Mouse (Mus musculus): ENCODE results near the gene Ahr. TPM values are rescaled to one million over a fixed set of nuclear protein-coding genes. Genes with fewer than 3 reads are reported as not detected.

Gene Ahr
- polyA plus RNA-seq (2015; fragmentation: Nextera tagmentation; extraction: Ambion mirVana) = 6.7 and 7.1 TPM in 2 replicates

- Histone ChIP-seq H3K4me1 (replicated peaks) (peaks cover 6% of the 10 kb centered on the region; the same call in 1 of the 2 replicates), H3K4me2 (peak within 1 kb of the TSS; percentile 95), H3K9me3 (no peaks in the 10 kb centered on the region), H3K27ac (replicated peaks) (peak within 1 kb of the TSS; percentile 35), H3K36me3 (no peaks in the 10 kb centered on the region), H3K9ac (peak within 1 kb of the TSS; percentile 80), H3K27me3 (peaks cover 4% of the 10 kb centered on the region; the same call in 1 of the 2 replicates), H3K4me3 (peak within 1 kb of the TSS; percentile 84)
- WGBS = under 1% methylated on average over 40 of the region's 52 CpGs
- peak; percentile 97 for ATAC-seq (ENCODE audit: low read depth)
These were observed at the start of gene Ahr for GRCm38 (mm10) chr12:35534754-35535236. Ahr (minus strand) TSS chr12:35535038.

- 89% methylated on average over 4 of the region's 4 CpGs for WGBS
- no peaks in the 10 kb centered on the region for H3K27me3 ChIP-seq
- H3K27ac ChIP-seq (replicated peaks) = no peak overlapping the region
- H3K4me2 ChIP-seq = no peak overlapping the region
- no peak overlapping the region for H3K9ac ChIP-seq
- no peak for ATAC-seq (ENCODE audit: low read depth)
- H3K4me1 ChIP-seq (replicated peaks) = no peaks in the 10 kb centered on the region
- no peaks in the 10 kb centered on the region for H3K9me3 ChIP-seq
- no peak overlapping the region for H3K4me3 ChIP-seq
- no peaks in the 10 kb centered on the region for H3K36me3 ChIP-seq
These were observed 44.0 kb upstream of the Ahr start for GRCm38 (mm10) chr12:35578826-35579225.

- H3K27me3 ChIP-seq = no peaks in the 10 kb centered on the region
- 86% methylated on average over 4 of the region's 4 CpGs for WGBS
- H3K9ac ChIP-seq = no peak overlapping the region
- H3K36me3 ChIP-seq = no peaks in the 10 kb centered on the region
- no peak for ATAC-seq (ENCODE audit: low read depth)
- no peak overlapping the region for H3K4me2 ChIP-seq
- H3K27ac ChIP-seq (replicated peaks) = no peak overlapping the region
- H3K4me1 ChIP-seq (replicated peaks) = no peaks in the 10 kb centered on the region
- H3K9me3 ChIP-seq = no peaks in the 10 kb centered on the region
- no peak overlapping the region for H3K4me3 ChIP-seq
These were observed 41.3 kb upstream of the Ahr start for GRCm38 (mm10) chr12:35576107-35576506.

- Histone ChIP-seq H3K9ac (no peak overlapping the region), H3K4me1 (replicated peaks) (no peaks in the 10 kb centered on the region), H3K4me2 (no peak overlapping the region), H3K4me3 (no peak overlapping the region), H3K27ac (replicated peaks) (no peak overlapping the region), H3K36me3 (no peaks in the 10 kb centered on the region), H3K27me3 (no peaks in the 10 kb centered on the region), H3K9me3 (no peaks in the 10 kb centered on the region)
- 89% methylated on average over 2 of the region's 2 CpGs for WGBS
- no peak for ATAC-seq (ENCODE audit: low read depth)
These were observed 38.9 kb upstream of the Ahr start for GRCm38 (mm10) chr12:35573713-35574112.

- H3K9ac ChIP-seq = no peak overlapping the region
- 91% methylated on average over 3 of the region's 3 CpGs for WGBS
- no peak overlapping the region for H3K4me2 ChIP-seq
- H3K36me3 ChIP-seq = no peaks in the 10 kb centered on the region
- no peak overlapping the region for H3K4me3 ChIP-seq
- no peak for ATAC-seq (ENCODE audit: low read depth)
- no peak overlapping the region for H3K27ac ChIP-seq (replicated peaks)
- H3K9me3 ChIP-seq = no peaks in the 10 kb centered on the region
- H3K4me1 ChIP-seq (replicated peaks) = no peaks in the 10 kb centered on the region
- H3K27me3 ChIP-seq = no peaks in the 10 kb centered on the region
These were observed 28.0 kb upstream of the Ahr start for GRCm38 (mm10) chr12:35562826-35563225.

GRCm38 (mm10) chr12:35558868-35559267, 24.0 kb upstream of the Ahr start:
- no peak overlapping the region for H3K4me2 ChIP-seq
- ATAC-seq (ENCODE audit: low read depth) = no peak
- no peak overlapping the region for H3K27ac ChIP-seq (replicated peaks)
- no peaks in the 10 kb centered on the region for H3K27me3 ChIP-seq
- 88% methylated on average over 2 of the region's 2 CpGs for WGBS
- H3K9ac ChIP-seq = no peak overlapping the region
- no peaks in the 10 kb centered on the region for H3K9me3 ChIP-seq
- no peaks in the 10 kb centered on the region for H3K4me1 ChIP-seq (replicated peaks)
- no peaks in the 10 kb centered on the region for H3K36me3 ChIP-seq
- H3K4me3 ChIP-seq = no peak overlapping the region

GRCm38 (mm10) chr12:35555925-35556324, 21.1 kb upstream of the Ahr start:
- Histone ChIP-seq H3K9ac (no peak overlapping the region), H3K4me3 (no peak overlapping the region), H3K9me3 (no peaks in the 10 kb centered on the region), H3K4me2 (no peak overlapping the region), H3K27ac (replicated peaks) (no peak overlapping the region), H3K4me1 (replicated peaks) (no peaks in the 10 kb centered on the region), H3K36me3 (no peaks in the 10 kb centered on the region), H3K27me3 (no peaks in the 10 kb centered on the region)
- ATAC-seq (ENCODE audit: low read depth) = no peak
- 59% methylated on average over 6 of the region's 6 CpGs for WGBS

GRCm38 (mm10) chr12:35554309-35554708, 19.5 kb upstream of the Ahr start:
- no peak overlapping the region for H3K27ac ChIP-seq (replicated peaks)
- no peaks in the 10 kb centered on the region for H3K4me1 ChIP-seq (replicated peaks)
- H3K4me2 ChIP-seq = no peak overlapping the region
- ATAC-seq (ENCODE audit: low read depth) = no peak
- H3K9me3 ChIP-seq = no peaks in the 10 kb centered on the region
- H3K9ac ChIP-seq = no peak overlapping the region
- H3K36me3 ChIP-seq = no peaks in the 10 kb centered on the region
- H3K4me3 ChIP-seq = no peak overlapping the region
- WGBS = 87% methylated on average over 4 of the region's 4 CpGs
- no peaks in the 10 kb centered on the region for H3K27me3 ChIP-seq

DNA sequence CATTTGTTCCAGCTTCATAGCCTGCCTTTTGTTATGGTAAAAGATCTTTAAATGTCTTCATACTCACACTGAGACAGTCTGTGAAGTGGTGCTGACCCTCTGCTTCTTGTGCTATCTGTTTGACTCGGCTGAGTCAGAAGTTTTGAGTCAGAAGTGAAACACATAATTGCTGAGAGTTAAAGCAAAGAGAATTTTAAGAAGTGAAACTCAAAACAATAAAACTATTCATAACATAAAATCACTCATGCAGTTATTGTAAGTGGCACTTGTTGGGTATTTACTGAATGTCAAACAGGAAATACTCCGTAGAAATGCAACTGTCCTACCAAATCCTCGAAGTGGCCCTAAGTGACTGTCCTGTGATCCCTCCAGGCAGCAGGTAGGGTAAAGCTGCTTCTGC, 18.3 kb upstream of the Ahr start:
- Histone ChIP-seq H3K9ac (no peak overlapping the region), H3K36me3 (no peaks in the 10 kb centered on the region), H3K27me3 (no peaks in the 10 kb centered on the region), H3K9me3 (no peaks in the 10 kb centered on the region), H3K4me2 (no peak overlapping the region), H3K4me1 (replicated peaks) (no peaks in the 10 kb centered on the region), H3K27ac (replicated peaks) (no peak overlapping the region), H3K4me3 (no peak overlapping the region)
- ATAC-seq (ENCODE audit: low read depth) = no peak
- WGBS = 84% methylated on average over 3 of the region's 3 CpGs

- Histone ChIP-seq H3K36me3 (no peaks in the 10 kb centered on the region), H3K4me3 (no peak overlapping the region), H3K27ac (replicated peaks) (no peak overlapping the region), H3K4me2 (no peak overlapping the region), H3K27me3 (no peaks in the 10 kb centered on the region), H3K4me1 (replicated peaks) (no peaks in the 10 kb centered on the region), H3K9ac (no peak overlapping the region), H3K9me3 (no peaks in the 10 kb centered on the region)
- no peak for ATAC-seq (ENCODE audit: low read depth)
These were observed 15.5 kb upstream of the Ahr start for GRCm38 (mm10) chr12:35550299-35550698.

DNA sequence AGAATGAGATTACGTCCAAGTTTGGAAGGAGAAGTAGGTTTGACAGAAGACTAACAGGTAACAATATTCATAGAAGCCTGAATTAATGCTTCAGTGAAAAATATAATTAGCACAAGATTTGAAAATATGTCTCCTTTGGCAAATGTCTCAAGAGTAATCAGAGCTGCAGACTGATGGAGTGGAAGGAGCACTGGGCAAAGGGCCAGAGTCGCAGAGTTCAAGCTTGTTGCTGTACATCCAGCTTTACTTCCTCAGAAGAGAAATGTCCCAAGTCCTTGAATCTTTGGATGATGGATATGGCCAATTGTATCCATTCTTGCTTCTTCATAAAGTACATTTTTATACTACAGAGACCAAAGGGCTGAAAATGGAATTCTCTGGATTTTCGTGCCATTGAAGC, 8.0 kb upstream of the Ahr start:
- no peak overlapping the region for H3K4me3 ChIP-seq
- H3K27ac ChIP-seq (replicated peaks) = no peak overlapping the region
- 79% methylated on average over 3 of the region's 3 CpGs for WGBS

GRCm38 (mm10) chr12:35538843-35539242, 4.0 kb upstream of the Ahr start:
- Histone ChIP-seq H3K4me3 (no peak overlapping the region), H3K4me1 (replicated peaks) (peaks cover 5% of the 10 kb centered on the region; the same call in 1 of the 2 replicates), H3K9me3 (no peaks in the 10 kb centered on the region), H3K36me3 (no peaks in the 10 kb centered on the region), H3K9ac (no peak overlapping the region), H3K27ac (replicated peaks) (no peak overlapping the region), H3K4me2 (no peak overlapping the region), H3K27me3 (no peaks in the 10 kb centered on the region)
- no peak for ATAC-seq (ENCODE audit: low read depth)
- 59% methylated on average over 3 of the region's 3 CpGs for WGBS

More for the DNA sequence above, 8.0 kb upstream of the Ahr start:
- no peak overlapping the region for H3K4me2 ChIP-seq
- no peaks in the 10 kb centered on the region for H3K4me1 ChIP-seq (replicated peaks)
- no peaks in the 10 kb centered on the region for H3K27me3 ChIP-seq
- no peak for ATAC-seq (ENCODE audit: low read depth)
- H3K9ac ChIP-seq = no peak overlapping the region
- H3K36me3 ChIP-seq = no peaks in the 10 kb centered on the region
- no peaks in the 10 kb centered on the region for H3K9me3 ChIP-seq

DNA sequence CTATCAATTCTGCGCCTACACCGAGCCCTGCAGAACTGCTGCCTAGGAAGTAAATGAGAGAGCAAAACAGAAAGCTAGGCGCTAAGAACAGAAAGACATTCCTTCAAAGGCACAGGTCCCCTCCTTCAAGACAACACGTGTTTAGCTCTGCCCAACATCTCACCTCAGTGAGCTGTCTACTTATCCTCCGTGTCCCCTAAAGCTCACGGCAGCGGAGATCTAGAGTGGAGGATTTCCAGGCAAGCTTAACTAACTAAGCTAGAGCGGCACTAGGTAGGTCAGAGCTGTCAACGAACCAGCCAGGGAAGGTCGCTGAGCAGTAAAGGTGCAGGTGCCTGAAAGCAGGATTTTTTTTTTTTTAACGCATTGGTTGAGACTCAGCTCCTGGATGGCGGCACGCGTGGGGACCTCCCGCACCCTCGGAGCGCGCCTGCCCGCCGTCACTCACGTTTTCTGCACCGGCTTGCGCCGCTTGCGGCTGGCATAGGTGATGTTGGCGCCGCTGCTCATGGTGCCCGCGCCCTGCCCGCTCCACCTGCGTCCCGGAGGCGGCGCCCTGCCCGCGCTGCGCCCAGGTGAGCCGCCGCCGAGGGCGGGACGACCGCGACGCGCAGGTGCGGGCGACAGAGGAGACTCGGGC, 604 bp downstream of the Ahr start:
- Histone ChIP-seq H3K36me3 (no peaks in the 10 kb centered on the region), H3K4me3 (peak overlapping the region; percentile 84), H3K9ac (peak overlapping the region; percentile 80), H3K27me3 (peaks cover 4% of the 10 kb centered on the region; the same call in 1 of the 2 replicates), H3K9me3 (no peaks in the 10 kb centered on the region), H3K4me1 (replicated peaks) (peaks cover 6% of the 10 kb centered on the region; the same call in 1 of the 2 replicates), H3K4me2 (peak overlapping the region; percentile 95), H3K27ac (replicated peaks) (peak overlapping the region; percentile 35)
- under 1% methylated on average over 46 of the region's 49 CpGs for WGBS
- peak; percentile 84 for ATAC-seq (ENCODE audit: low read depth)
